Mouse (Mus musculus): ENCODE data around the gene Cth.
"Not testable (repeated sequence)": the region's sequence is repeated elsewhere in the genome, so short reads cannot be mapped to it uniquely, and the experiment has no call there.

Gene Cth

GRCm38 (mm10) chr3:157924692-157925328, at the start of gene Cth:
Cth (minus strand) TSS chr3:157925077.
- DNase-seq (ENCODE audit: low spot score in 2 of 2) = peak; percentile 86 to 87

- no peak for DNase-seq (ENCODE audit: low spot score in 2 of 2)
These were observed 48.4 kb upstream of the Cth start for GRCm38 (mm10) chr3:157973236-157973635.

- DNase-seq (ENCODE audit: low spot score in 2 of 2) = no peak
These were observed 46.3 kb upstream of the Cth start for GRCm38 (mm10) chr3:157971151-157971550.

- no peak for DNase-seq (ENCODE audit: low spot score in 2 of 2)
These were observed 32.4 kb upstream of the Cth start for GRCm38 (mm10) chr3:157957320-157957719.

GRCm38 (mm10) chr3:157956201-157956600, 31.3 kb upstream of the Cth start:
- DNase-seq (ENCODE audit: low spot score in 2 of 2) = no peak

GRCm38 (mm10) chr3:157955466-157955865, 30.6 kb upstream of the Cth start:
- no peak for DNase-seq (ENCODE audit: low spot score in 2 of 2)

GRCm38 (mm10) chr3:157952716-157953115, 27.8 kb upstream of the Cth start:
- no peak for DNase-seq (ENCODE audit: low spot score in 2 of 2)

- no peak for DNase-seq (ENCODE audit: low spot score in 2 of 2)
These were observed 22.8 kb upstream of the Cth start for GRCm38 (mm10) chr3:157947383-157948280.

- DNase-seq (ENCODE audit: low spot score in 2 of 2) = peak; percentile 90 to 94
These were observed 22.0 kb upstream of the Cth start, which contains the start of gene Ankrd13c for GRCm38 (mm10) chr3:157946843-157947358. Ankrd13c (plus strand) TSS chr3:157947239.

GRCm38 (mm10) chr3:157938585-157938984, 13.7 kb upstream of the Cth start:
- no peak for DNase-seq (ENCODE audit: low spot score in 2 of 2)

GRCm38 (mm10) chr3:157934301-157934823, 9.5 kb upstream of the Cth start:
- no peak for DNase-seq (ENCODE audit: low spot score in 2 of 2)

- DNase-seq (ENCODE audit: low spot score in 2 of 2) = not testable (repeated sequence)
These were observed 8.3 kb upstream of the Cth start for GRCm38 (mm10) chr3:157933223-157933622.

GRCm38 (mm10) chr3:157932074-157932473, 7.2 kb upstream of the Cth start:
- DNase-seq (ENCODE audit: low spot score in 2 of 2) = no peak

- no peak for DNase-seq (ENCODE audit: low spot score in 2 of 2)
These were observed 6.7 kb upstream of the Cth start for GRCm38 (mm10) chr3:157931592-157931991.

- DNase-seq (ENCODE audit: low spot score in 2 of 2) = no peak
These were observed 4.5 kb upstream of the Cth start for GRCm38 (mm10) chr3:157929417-157929816.

- DNase-seq (ENCODE audit: low spot score in 2 of 2) = no peak
These were observed 3.9 kb upstream of the Cth start for GRCm38 (mm10) chr3:157928731-157929130.

GRCm38 (mm10) chr3:157926761-157927160, 1.9 kb upstream of the Cth start:
- DNase-seq (ENCODE audit: low spot score in 2 of 2) = no peak

GRCm38 (mm10) chr3:157925706-157926510, 1.0 kb upstream of the Cth start:
- DNase-seq (ENCODE audit: low spot score in 2 of 2) = no peak

GRCm38 (mm10) chr3:157923268-157923835, 1.5 kb downstream of the Cth start:
- DNase-seq (ENCODE audit: low spot score in 2 of 2) = no peak

GRCm38 (mm10) chr3:157921376-157921775, 3.5 kb downstream of the Cth start:
- no peak for DNase-seq (ENCODE audit: low spot score in 2 of 2)

GRCm38 (mm10) chr3:157916336-157916735, 8.5 kb downstream of the Cth start:
- no peak for DNase-seq (ENCODE audit: low spot score in 2 of 2)

Data from heart, adult 9 months (tissue).